Mouse (Mus musculus) olfactory bulb, adult 2 months (tissue): ENCODE results near the gene Ncf1.

Experiments used
- CTCF ChIP-seq: fragments of 200-500 bp; IDR thresholded peaks from 2 replicates; pipeline ENCODE4 v1.5.1; 2012; ENCODE audit warnings: low read depth, mild to moderate bottlenecking, low read length, moderate library complexity; ENCODE audit not compliant: insufficient read depth
- POLR2A ChIP-seq: fragments of 200-500 bp; IDR thresholded peaks from 2 replicates; pipeline ENCODE4 v1.6.1; 2012; ENCODE audit warnings: mild to moderate bottlenecking, low read depth, low read length, moderate library complexity; ENCODE audit not compliant: insufficient read depth

- no peak for TF ChIP-seq CTCF
- TF ChIP-seq POLR2A = no peak
Measured at GRCm38 (mm10) chr5:134269751-134270150, 40.3 kb upstream of the Ncf1 start.
